In the genomic region with DNA sequence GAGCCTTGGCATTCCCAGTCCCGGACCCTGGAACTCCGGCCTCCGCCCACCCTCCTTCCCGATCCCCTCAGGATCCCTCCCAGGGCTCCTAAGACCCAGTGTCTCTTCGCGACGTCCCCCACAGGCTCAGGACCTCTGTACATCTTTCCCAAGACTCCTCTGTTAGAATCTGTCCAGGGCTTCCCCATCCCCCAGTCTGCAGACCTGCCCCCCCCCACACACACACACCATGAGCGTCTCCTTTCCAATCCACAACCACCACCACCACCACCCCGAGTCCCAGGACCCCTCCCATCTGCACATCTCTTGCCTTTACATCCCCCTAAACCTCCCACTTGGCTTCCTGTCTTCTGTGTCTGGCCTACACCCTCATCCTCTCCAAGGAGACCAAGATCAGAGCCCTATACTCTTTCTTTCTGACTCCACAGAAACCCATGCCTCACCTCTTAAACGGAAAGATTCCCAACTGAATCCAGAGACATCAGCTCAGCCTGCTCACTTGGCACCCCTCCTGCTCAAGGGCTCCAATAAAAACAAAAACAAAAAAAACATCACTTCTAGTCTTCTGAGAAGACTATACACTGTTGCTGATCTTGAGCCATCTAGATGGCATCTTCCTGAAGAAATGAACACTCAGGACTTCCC, we compare ENCODE assay signal across 7 mouse cellular contexts. TPM values are rescaled to one million over a fixed set of nuclear protein-coding genes. Genes with fewer than 3 reads are reported as not detected.
DNase-seq lines count a peak whose midpoint lies in the region; ATAC-seq and TF ChIP-seq lines count a peak whose summit lies in the region.

No protein-coding gene starts in this region.

- H3K4me1 ChIP-seq in testis, adult 2 months (ENCODE audit: control insufficient read depth, insufficient read depth, low read length) = peaks cover 5% of the 10 kb centered on the region
- peaks cover 13% of the 10 kb centered on the region for H3K4me1 ChIP-seq in forebrain, embryonic 10.5 days
- H3K4me1 ChIP-seq in limb, embryonic 11.5 days (ENCODE audit: control insufficient read depth, insufficient read depth, low read length) = no peaks in the 10 kb centered on the region
- no peaks in the 10 kb centered on the region for H3K4me1 ChIP-seq in stomach, embryonic 15.5 days

- DNase-seq in testis, postnatal 10 days (ENCODE audit: low spot score) = no peak
- DNase-seq in forebrain, embryonic 10.5 days (ENCODE audit: extremely low spot score, low spot score) = no peak
- DNase-seq in limb, embryonic 11.5 days (ENCODE audit: low spot score) = no peak
- no peak for DNase-seq in frontal cortex, postnatal 10 days (ENCODE audit: low spot score in 2 of 2)
- DNase-seq in cerebellum, adult 18-20 months = no peak

- peak overlapping the region; percentile 89 for H3K27ac ChIP-seq in testis, adult 2 months (ENCODE audit: control insufficient read depth, insufficient read depth, low read depth, low read length)
- peak overlapping the region; percentile 82 for H3K27ac ChIP-seq in forebrain, embryonic 10.5 days
- no peak overlapping the region for H3K27ac ChIP-seq in limb, embryonic 11.5 days (replicated peaks; ENCODE audit: low read depth, low read length)
- no peak overlapping the region for H3K27ac ChIP-seq in stomach, embryonic 15.5 days

- peak overlapping the region; percentile 73 for H3K9ac ChIP-seq in limb, embryonic 11.5 days (ENCODE audit: low read length)
- peak overlapping the region; percentile 76 for H3K9ac ChIP-seq in stomach, embryonic 15.5 days

- no peaks in the 10 kb centered on the region for H3K9me3 ChIP-seq in forebrain, embryonic 10.5 days
- H3K9me3 ChIP-seq in limb, embryonic 11.5 days (ENCODE audit: control insufficient read depth, low read length) = no peaks in the 10 kb centered on the region
- H3K9me3 ChIP-seq in stomach, embryonic 15.5 days = no peaks in the 10 kb centered on the region

- no peaks in the 10 kb centered on the region for H3K27me3 ChIP-seq in testis, adult 2 months (ENCODE audit: control insufficient read depth, insufficient read depth, low read length)
- peaks cover 4% of the 10 kb centered on the region; the same call in 1 of the 2 replicates for H3K27me3 ChIP-seq in forebrain, embryonic 10.5 days (ENCODE audit: poor library complexity, severe bottlenecking)
- H3K27me3 ChIP-seq in limb, embryonic 11.5 days (ENCODE audit: control insufficient read depth, insufficient read depth, low read length) = no peaks in the 10 kb centered on the region
- no peaks in the 10 kb centered on the region for H3K27me3 ChIP-seq in stomach, embryonic 15.5 days (replicated peaks)

- no peak for TF ChIP-seq POLR2A in testis, adult 2 months (IDR thresholded peaks at IDR 0.05; ENCODE audit: control insufficient read depth, low read depth, low read length)

- H3K4me2 ChIP-seq in limb, embryonic 11.5 days (ENCODE audit: low read depth, severe bottlenecking) = peak overlapping the region; percentile 75
- peak overlapping the region; percentile 76 for H3K4me2 ChIP-seq in stomach, embryonic 15.5 days

- no peak for TF ChIP-seq CTCF in testis, adult 2 months (IDR thresholded peaks at IDR 0.05; ENCODE audit: control insufficient read depth, insufficient read depth, insufficient replicate concordance, low read depth, low read length)

- peak overlapping the region; percentile 95 for H3K4me3 ChIP-seq in testis, adult 2 months (ENCODE audit: control insufficient read depth, low read depth, low read length)
- peak overlapping the region; percentile 77 for H3K4me3 ChIP-seq in forebrain, embryonic 10.5 days
- H3K4me3 ChIP-seq in limb, embryonic 11.5 days (ENCODE audit: low read depth, low read length) = peak overlapping the region; percentile 83
- H3K4me3 ChIP-seq in stomach, embryonic 15.5 days (replicated peaks) = peak overlapping the region; percentile 94

- H3K36me3 ChIP-seq in testis, adult 2 months (ENCODE audit: control insufficient read depth, insufficient read depth, low read length) = no peaks in the 10 kb centered on the region
- H3K36me3 ChIP-seq in forebrain, embryonic 10.5 days (replicated peaks) = no peaks in the 10 kb centered on the region
- no peaks in the 10 kb centered on the region for H3K36me3 ChIP-seq in limb, embryonic 11.5 days (ENCODE audit: control insufficient read depth, insufficient read depth, low read length)
- H3K36me3 ChIP-seq in stomach, embryonic 15.5 days = no peaks in the 10 kb centered on the region

- ATAC-seq in limb, embryonic 11.5 days (ENCODE audit: insufficient number of reproducible peaks, low FRiP score, low TSS enrichment, low read depth) = no peak
- ATAC-seq in stomach, embryonic 15.5 days (ENCODE audit: insufficient read depth, low FRiP score, low read depth) = no peak

- WGBS in forebrain, embryonic 10.5 days = 13% methylated on average over 10 of the region's 10 CpGs
- WGBS in limb, embryonic 11.5 days = 15% methylated on average over 10 of the region's 10 CpGs
- WGBS in stomach, embryonic 15.5 days = 9% methylated on average over 10 of the region's 10 CpGs

RNA-seq across cellular contexts. Expression of gene Evi5l, which starts 0.6 kb away (rescaled TPM):
- 123 and 181 TPM in 2 replicates for polyA plus RNA-seq in testis, adult 2 months (2012; rRNA removed)
- polyA plus RNA-seq in forebrain, embryonic 10.5 days (2016; fragmentation: Nextera tagmentation; extraction: Ambion mirVana) = 17.8 and 21.9 TPM in 2 replicates
- 17.2 and 17.8 TPM in 2 replicates for polyA plus RNA-seq in limb, embryonic 11.5 days (2014; fragmentation: Nextera tagmentation; extraction: Ambion mirVana)
- polyA plus RNA-seq in stomach, embryonic 15.5 days (2015; fragmentation: Nextera tagmentation; extraction: Ambion mirVana) = 21.5 and 22.5 TPM in 2 replicates

RNA-seq across cellular contexts. Expression of gene Cd209g, which starts 33.1 kb away (rescaled TPM):
- polyA plus RNA-seq in testis, adult 2 months (2012; rRNA removed) = 0.28 and 0.73 TPM in 2 replicates
- polyA plus RNA-seq in forebrain, embryonic 10.5 days (2016; fragmentation: Nextera tagmentation; extraction: Ambion mirVana) = not detected in 2 replicates
- polyA plus RNA-seq in limb, embryonic 11.5 days (2014; fragmentation: Nextera tagmentation; extraction: Ambion mirVana) = not detected in 2 replicates
- polyA plus RNA-seq in stomach, embryonic 15.5 days (2015; fragmentation: Nextera tagmentation; extraction: Ambion mirVana) = not detected in 2 replicates

RNA-seq across cellular contexts. Expression of gene Prr36, which starts 50.3 kb away (rescaled TPM):
- 0.16 and 0.83 TPM in 2 replicates for polyA plus RNA-seq in testis, adult 2 months (2012; rRNA removed)
- 14.8 and 18.3 TPM in 2 replicates for polyA plus RNA-seq in forebrain, embryonic 10.5 days (2016; fragmentation: Nextera tagmentation; extraction: Ambion mirVana)
- 1.7 and 1.9 TPM in 2 replicates for polyA plus RNA-seq in limb, embryonic 11.5 days (2014; fragmentation: Nextera tagmentation; extraction: Ambion mirVana)
- 3.2 and 4.3 TPM in 2 replicates for polyA plus RNA-seq in stomach, embryonic 15.5 days (2015; fragmentation: Nextera tagmentation; extraction: Ambion mirVana)

RNA-seq across cellular contexts. Expression of gene Lrrc8e, which starts 59.6 kb away (rescaled TPM):
- 0.16 and 0.40 TPM in 2 replicates for polyA plus RNA-seq in testis, adult 2 months (2012; rRNA removed)
- polyA plus RNA-seq in forebrain, embryonic 10.5 days (2016; fragmentation: Nextera tagmentation; extraction: Ambion mirVana) = 0.12 and 0.22 TPM in 2 replicates
- polyA plus RNA-seq in limb, embryonic 11.5 days (2014; fragmentation: Nextera tagmentation; extraction: Ambion mirVana) = 0.09 and 0.13 TPM in 2 replicates
- polyA plus RNA-seq in stomach, embryonic 15.5 days (2015; fragmentation: Nextera tagmentation; extraction: Ambion mirVana) = 4.3 and 4.6 TPM in 2 replicates

Comparison
In these comparisons a context has a peak if more than half of its experiments do, and no peak if none do; other contexts are left out.
1. H3K27ac ChIP-seq: peak in testis, adult 2 months (single experiment) and forebrain, embryonic 10.5 days (single experiment); none in limb, embryonic 11.5 days (single experiment) and stomach, embryonic 15.5 days (single experiment).
2. Peak in every context shown above with its lines, with median percentiles within 50 percentile points of each other: H3K4me3 ChIP-seq.